Mouse (Mus musculus) thymus, adult 2 months (tissue): ENCODE results near the gene Top3b. TPM values are rescaled to one million over a fixed set of nuclear protein-coding genes. Genes with fewer than 3 reads are reported as not detected.

Source experiments
- DNase-seq: peaks from one replicate; pipeline ENCODE4 v3.0.0; 2021
- H3K27ac ChIP-seq: fragments of 200-500 bp; 2 replicates; pipeline ENCODE4 v1.5.1; 2012; ENCODE audit warnings: low read length, control low read depth; ENCODE audit not compliant: control insufficient read depth, insufficient read depth
- H3K27me3 ChIP-seq: fragments of 200-500 bp; 2 replicates; pipeline ENCODE4 v1.6.1; 2012; ENCODE audit warnings: mild to moderate bottlenecking, low read length, moderate library complexity, mixed read lengths; ENCODE audit not compliant: control insufficient read depth, insufficient read depth
- H3K36me3 ChIP-seq: fragments of 200-500 bp; 2 replicates; pipeline ENCODE4 v1.6.1; 2012; ENCODE audit warnings: mild to moderate bottlenecking, low read length, moderate library complexity; ENCODE audit not compliant: control insufficient read depth, insufficient read depth
- H3K4me1 ChIP-seq: fragments of 200-500 bp; replicated peaks from 2 replicates; pipeline ENCODE4 v1.6.1; 2012; ENCODE audit warnings: low read length; ENCODE audit not compliant: control insufficient read depth, insufficient read depth
- H3K4me3 ChIP-seq: fragments of 200-500 bp; 2 replicates; pipeline ENCODE4 v1.5.1; 2012; ENCODE audit warnings: mild to moderate bottlenecking, low read length, control low read depth, moderate library complexity; ENCODE audit not compliant: control insufficient read depth, insufficient read depth
- CTCF ChIP-seq: fragments of 200-500 bp; IDR thresholded peaks from 2 replicates; pipeline ENCODE4 v1.5.1; 2012; ENCODE audit warnings: mild to moderate bottlenecking, control low read depth, low read length, moderate library complexity, borderline replicate concordance; ENCODE audit not compliant: control insufficient read depth, poor library complexity, insufficient read depth; ENCODE audit errors: extremely low read depth
- POLR2A ChIP-seq: fragments of 200-500 bp; IDR thresholded peaks from 2 replicates; pipeline ENCODE4 v1.6.1; 2012; ENCODE audit warnings: mild to moderate bottlenecking, low read length, control low read depth, moderate library complexity; ENCODE audit not compliant: control insufficient read depth, poor library complexity, insufficient read depth; ENCODE audit errors: extremely low read depth
- WGBS: fragments of 180-500 bp; shearing (Covaris S2); methylation state at CpG from one replicate; pipeline ENCODE4 v1.1.7; 2018; 5-methylcytosine and 5-hydroxymethylcytosine counted together
- polyA plus RNA-seq: library from polyadenylated mRNA; depleted of rRNA; stranded (reverse); fragments of >200 nt; gene quantifications from 2 replicates; pipeline ENCODE4 v1.2.3, GENCODE M21; 2012

Top3b gene
- polyA plus RNA-seq, 1 experiment: 101 TPM

DNA sequence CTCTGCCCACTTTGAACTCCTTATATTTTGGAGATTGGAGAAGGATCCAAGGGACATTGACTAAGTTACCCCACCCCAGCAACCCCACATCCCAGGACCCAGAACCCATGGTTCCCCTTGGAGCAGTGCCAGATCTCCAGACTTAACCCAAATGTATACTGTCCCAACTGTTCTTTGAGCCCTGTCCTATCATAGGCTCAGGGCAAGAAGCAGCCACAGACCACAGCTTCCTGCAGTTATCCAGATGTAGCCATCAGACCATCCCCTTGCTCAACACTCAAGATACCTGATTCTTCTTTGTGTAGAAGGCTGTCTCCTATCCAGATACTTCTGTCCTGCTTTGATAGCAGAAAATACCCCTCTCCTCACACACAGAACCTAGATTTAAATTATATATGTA lies 5.3 kb upstream of the Top3b start:
- DNase-seq: no peak

DNA sequence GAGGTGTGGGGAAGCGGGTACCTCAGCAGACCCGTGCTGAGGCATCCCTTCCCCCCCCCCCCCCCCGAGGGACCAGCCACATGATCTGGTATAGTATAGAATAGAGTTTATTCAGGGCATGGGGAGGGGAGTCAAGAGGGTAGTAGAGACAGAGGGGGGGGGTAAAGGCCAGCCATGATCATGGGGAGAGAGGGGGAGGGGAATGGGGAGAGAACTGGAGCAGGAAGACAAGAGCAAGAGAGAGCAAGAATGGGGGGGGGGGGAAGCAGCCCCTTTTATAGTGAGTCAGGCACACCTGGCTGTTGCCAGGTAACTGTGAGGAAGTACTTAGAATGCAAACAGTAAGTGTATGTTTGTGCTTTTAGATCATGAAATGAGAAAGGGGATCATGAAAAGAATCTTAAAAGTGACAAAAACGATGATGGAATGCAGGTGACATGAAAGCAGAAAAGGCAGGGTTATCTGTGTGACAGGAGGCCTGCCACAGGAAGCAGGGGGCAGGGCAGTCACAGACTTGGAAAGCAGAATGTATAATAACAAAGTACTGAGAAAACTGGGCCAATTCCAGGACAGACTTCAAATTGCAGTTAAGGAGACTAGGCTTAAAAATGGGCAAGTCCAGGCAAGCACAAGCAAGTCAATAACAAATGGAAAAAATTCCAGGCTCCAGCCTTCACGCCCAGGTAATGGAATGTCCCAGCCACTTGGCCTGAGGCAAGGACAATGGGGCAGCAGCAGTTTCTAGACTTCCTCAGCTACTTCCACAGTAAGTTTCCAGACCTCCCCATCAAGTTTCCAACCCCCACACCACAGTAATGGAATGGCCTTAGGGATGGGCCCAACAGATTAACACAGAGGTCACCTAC lies 4.6 kb upstream of the Top3b start:
- Histone ChIP-seq H3K4me1 (peaks cover 26% of the 10 kb centered on the region), H3K36me3 (no peaks in the 10 kb centered on the region), H3K27ac (peak overlapping the region; percentile 92), H3K4me3 (no peak overlapping the region), H3K27me3 (no peaks in the 10 kb centered on the region)
- peak; percentile 22 for DNase-seq
- no peak for TF ChIP-seq CTCF
- no peak for TF ChIP-seq POLR2A
- WGBS: 18% methylated on average over 5 of the region's 5 CpGs

More for the DNA sequence above, 5.3 kb upstream of the Top3b start:
- peak overlapping the region; percentile 92; the same call in 1 of the 2 replicates for H3K27ac ChIP-seq
- no peak for TF ChIP-seq POLR2A
- TF ChIP-seq CTCF: no peak
- H3K27me3 ChIP-seq: no peaks in the 10 kb centered on the region
- no peaks in the 10 kb centered on the region for H3K36me3 ChIP-seq
- no peak overlapping the region for H3K4me3 ChIP-seq
- peaks cover 26% of the 10 kb centered on the region for H3K4me1 ChIP-seq

DNA sequence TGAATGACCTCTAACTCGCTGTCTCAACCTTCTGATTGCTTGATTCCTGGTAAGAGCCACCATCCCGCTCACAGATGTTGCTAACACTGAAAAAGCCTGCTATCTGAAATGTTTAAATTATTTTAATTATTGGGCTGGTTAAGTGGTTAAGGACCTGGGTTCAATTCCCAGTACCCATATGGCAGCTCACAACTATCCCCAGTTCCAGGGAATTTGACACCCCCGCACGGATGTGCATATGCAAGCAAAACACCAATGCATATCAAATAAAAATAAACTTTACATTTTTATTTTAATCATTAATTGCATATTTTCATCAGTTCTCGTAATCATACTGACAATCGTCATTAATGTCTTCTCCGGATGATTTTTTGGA lies 307 bp upstream of the Top3b start:
- 45% methylated on average over 7 of the region's 7 CpGs for WGBS
- Histone ChIP-seq H3K27ac (no peak overlapping the region), H3K27me3 (no peaks in the 10 kb centered on the region), H3K4me1 (peaks cover 13% of the 10 kb centered on the region), H3K4me3 (peak overlapping the region; percentile 74), H3K36me3 (no peaks in the 10 kb centered on the region)
- DNase-seq: no peak
- TF ChIP-seq CTCF (no peak), POLR2A (no peak)

DNA sequence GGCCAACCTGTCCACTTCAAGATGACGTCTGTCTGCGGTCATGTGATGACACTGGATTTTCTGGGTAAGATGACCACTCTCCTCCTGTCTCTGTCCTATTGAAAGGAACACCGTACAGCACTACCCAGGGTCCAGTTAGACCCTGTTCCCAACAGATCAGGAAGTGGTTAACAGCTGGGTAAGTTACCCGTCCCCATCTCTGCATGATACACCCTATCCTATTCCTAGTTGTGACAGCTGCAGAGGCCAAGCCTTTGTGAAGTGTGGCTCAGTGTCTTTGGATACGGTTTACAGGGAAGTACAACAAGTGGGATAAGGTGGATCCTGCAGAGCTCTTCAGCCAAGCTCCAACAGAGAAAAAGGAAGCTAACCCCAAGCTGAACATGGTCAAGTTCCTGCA lies 8.5 kb downstream of the Top3b start:
- TF ChIP-seq CTCF (no peak), POLR2A (no peak)
- no peak for DNase-seq
- 84% methylated on average over 5 of the region's 5 CpGs for WGBS
- Histone ChIP-seq H3K4me3 (no peak overlapping the region), H3K27me3 (no peaks in the 10 kb centered on the region), H3K4me1 (no peaks in the 10 kb centered on the region), H3K36me3 (peaks cover 54% of the 10 kb centered on the region), H3K27ac (no peak overlapping the region)

DNA sequence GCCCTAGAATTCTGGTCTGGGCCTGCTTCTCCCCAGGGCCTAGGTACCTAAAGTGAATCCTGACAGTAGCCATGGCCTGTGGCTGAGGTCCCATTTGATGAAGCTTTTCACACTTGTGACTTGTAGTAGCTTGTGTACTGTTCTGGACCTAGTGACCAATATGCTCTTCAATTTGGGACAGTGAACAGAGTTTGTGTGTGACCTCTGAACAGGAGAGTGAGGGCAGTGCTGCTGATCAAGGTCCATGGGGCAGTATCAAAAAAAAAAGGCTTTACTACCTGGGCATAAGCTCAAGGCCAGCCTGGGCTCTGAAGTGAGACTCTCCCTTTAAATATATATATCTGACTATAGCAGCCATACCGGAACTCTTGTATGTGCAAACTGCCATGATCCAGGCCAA lies 17.8 kb downstream of the Top3b start:
- 98% methylated on average over 1 of the region's 1 CpGs for WGBS
- no peak for DNase-seq
- no peaks in the 10 kb centered on the region for H3K27me3 ChIP-seq
- no peak overlapping the region for H3K27ac ChIP-seq
- peaks cover 59% of the 10 kb centered on the region for H3K36me3 ChIP-seq
- TF ChIP-seq POLR2A: no peak
- TF ChIP-seq CTCF: no peak
- H3K4me3 ChIP-seq: no peak overlapping the region
- no peaks in the 10 kb centered on the region for H3K4me1 ChIP-seq

DNA sequence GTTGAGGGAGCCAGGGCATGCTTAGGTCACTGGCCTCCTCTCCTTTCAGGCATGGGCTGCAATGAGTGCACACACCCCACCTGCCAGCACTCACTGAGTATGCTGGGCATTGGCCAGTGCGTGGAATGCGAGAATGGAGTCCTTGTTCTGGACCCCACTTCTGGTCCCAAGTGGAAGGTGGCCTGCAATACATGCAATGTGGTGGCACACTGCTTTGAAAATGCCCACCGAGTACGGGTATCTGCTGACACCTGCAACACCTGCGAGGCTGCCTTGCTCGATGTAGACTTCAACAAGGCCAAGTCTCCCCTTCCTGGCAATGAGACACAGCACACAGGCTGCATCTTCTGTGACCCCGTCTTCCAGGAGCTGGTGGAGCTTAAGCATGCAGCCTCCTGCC lies 21.8 kb downstream of the Top3b start:
- no peak overlapping the region for H3K27ac ChIP-seq

More for the DNA sequence above, 21.8 kb downstream of the Top3b start:
- Histone ChIP-seq H3K4me1 (peaks cover 11% of the 10 kb centered on the region), H3K4me3 (no peak overlapping the region), H3K27me3 (no peaks in the 10 kb centered on the region), H3K36me3 (peaks cover 38% of the 10 kb centered on the region)
- TF ChIP-seq CTCF (no peak), POLR2A (no peak)
- no peak for DNase-seq
- whole genome bisulfite sequencing: 97% methylated on average over 7 of the region's 7 CpGs
